Mouse (Mus musculus) retina, embryonic 14.5 days (tissue): ENCODE data around the gene Trim21.

Source experiments
- DNase-seq: peaks from one replicate; pipeline ENCODE4 v3.0.0-alpha.2; 2015; ENCODE audit warnings: low spot score

Trim21 gene

DNA sequence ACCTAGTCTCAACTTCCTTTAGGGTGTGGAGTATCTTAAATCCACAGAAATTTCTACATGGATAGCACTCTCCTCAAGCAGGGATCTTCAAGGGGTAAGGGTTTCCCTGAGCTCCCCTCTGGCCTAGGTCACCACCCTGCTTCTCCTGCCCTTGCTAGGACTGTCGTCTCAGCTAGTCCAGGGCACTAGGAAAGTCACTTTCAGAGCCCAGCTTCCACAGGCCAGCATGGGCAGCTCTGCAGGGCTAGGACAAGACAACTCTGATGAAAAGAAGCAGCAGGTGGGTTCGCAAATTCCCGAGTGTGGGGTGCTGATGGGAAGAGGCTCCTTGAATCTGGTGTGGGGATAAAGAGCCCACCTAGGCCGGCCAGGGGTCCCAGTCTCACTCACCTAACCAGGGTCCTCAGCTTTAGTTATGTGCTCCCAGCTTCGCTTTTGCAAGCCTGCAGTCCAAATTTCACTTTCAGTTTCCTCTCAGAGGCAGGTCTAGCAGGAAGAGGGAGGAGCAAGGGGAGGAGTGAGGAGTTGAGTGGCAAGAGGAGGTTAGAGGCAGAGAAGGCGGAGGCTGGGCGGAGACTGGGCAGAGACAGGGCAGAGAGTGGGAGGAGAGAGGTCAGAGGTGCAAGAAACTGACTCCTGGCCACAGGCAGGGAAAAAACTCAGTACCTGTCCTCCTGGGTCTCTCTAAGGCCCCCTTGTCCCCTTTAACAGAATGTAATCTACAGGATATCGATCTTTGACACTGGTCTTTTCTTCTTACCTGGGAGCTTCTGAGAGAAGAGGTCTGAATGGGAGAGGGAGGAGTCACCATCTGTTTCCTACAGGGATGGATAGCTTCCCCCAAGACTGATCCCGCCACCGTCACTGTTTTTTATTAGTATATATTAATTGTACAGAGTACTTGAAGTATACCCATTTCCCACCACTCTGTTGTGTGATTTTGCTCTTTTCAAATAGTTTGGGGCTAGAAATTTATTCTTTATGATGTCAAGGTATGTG is at the start of gene Trim21:
TSS of gene Trim21 (minus strand) at position 488 of the 999 bp plus-strand sequence.
- DNase-seq = peak; percentile 79

DNA sequence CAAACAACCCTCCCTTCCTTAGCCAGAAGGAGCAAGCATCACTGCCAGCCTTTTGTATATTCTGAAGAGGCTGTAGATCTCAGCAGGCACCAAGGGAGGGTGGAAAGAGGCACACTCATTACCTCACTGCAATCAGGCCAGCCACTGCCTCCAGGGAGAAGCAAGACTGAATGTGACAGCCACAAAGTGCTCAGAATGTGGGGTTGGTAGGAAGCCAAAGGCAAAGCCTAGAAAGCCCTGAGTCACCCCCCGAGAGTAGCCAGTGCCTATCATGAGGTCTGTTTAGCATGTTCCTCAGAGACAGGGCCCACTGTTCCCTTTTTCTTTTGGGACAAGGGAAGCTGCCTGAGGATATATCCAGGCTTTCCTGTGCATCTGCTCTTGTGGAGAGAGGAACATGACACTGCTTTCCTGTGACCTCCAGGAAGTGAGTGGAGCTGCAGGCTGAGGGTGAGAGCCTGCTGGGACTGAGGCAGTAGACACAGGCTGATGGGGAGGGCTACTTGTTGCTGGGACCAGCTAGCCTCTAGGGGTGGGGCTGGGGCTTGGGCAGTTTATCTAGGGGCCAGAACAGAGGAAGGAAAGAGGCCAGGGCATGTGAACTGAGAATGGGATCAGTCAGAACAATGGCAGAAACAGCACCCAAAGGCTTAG is 32.2 kb upstream of the Trim21 start, which contains the start of gene Olfr552:
TSS of gene Olfr552 (plus strand) at position 393 of the 654 bp plus-strand sequence.
- no peak for DNase-seq

- DNase-seq = no peak
Measured at GRCm38 (mm10) chr7:102591786-102592185, 26.5 kb upstream of the Trim21 start, which contains the start of gene Olfr551. Gene Olfr551, minus strand, starts transcription at chr7:102591886.

- DNase-seq = no peak
Measured at GRCm38 (mm10) chr7:102575998-102576397, 10.7 kb upstream of the Trim21 start.

DNA sequence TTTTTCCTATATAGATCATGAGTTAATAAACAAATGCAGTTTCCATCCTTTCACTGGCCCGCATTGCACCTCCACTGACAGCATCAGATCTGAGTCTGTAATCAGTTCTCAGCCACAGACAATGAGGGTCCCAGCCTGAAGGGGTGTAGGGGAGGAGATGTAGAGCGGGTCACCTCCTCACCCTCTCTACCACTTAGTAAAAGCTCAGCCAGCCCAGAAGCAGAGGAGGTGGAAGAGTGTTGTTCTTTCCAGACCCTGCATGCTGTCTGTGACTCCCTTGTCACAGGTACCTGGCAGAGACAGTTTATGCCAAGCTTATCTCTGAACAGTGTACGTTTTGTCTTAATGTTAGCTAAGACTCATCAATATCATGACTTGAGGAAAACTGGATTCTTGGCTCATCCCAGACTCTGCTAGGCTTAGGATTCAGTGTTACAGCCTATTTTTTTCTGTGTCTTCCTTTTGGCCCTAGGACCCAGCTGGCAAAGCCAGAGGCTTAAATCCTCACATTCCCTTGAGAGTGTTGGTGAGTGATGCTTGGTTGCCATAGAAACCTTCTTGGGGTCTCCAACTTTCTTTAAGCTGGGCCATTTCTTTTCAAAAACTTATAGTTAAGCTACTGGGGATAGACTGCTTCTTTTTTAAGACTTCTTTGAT is 8.0 kb upstream of the Trim21 start:
- DNase-seq = peak; percentile 9

DNA sequence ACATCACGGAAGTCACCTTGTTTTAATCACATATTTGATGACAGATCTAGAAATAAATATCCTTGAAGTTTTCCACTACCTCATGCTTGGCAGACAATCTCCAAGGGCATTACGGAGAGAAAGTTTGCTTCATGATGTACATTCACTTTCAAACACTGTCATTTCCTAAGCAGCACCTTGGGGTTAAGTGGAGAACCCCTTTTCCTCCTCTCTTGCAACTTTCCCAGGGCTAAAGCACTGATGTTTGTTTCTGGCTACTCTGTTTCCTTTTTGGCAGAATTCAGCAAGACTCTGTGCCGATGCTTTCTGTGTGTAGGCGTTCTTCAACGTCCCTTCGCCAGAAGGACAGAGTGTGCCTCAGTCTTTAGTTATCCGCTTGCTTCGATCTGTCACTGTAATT is 5.9 kb upstream of the Trim21 start, which contains the start of gene Olfr550:
TSS of gene Olfr550 (plus strand) at position 301 of the 400 bp plus-strand sequence.
- no peak for DNase-seq

- DNase-seq = no peak
Measured at GRCm38 (mm10) chr7:102566219-102566618, 933 bp upstream of the Trim21 start.

DNA sequence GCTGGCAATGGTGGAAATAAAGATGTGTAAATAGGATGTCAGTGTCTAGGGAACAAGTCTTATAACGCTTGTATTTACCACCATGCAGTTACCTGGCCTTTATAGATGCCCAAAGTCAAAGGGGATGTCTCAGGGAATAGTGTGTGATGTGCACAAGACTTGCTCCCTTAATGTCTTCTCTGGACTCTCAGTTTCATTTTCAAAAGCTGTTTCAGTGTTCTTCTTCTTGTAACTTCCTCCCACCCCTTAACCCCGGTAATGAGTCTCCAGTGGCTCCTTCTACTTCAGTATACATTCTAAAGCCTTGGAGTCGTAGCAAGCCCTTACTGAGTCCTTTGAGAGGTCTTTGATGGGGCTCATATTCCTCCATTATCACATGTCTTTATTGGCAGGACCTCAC is 12.0 kb downstream of the Trim21 start:
- DNase-seq = no peak

GRCm38 (mm10) chr7:102549570-102549969 is 15.7 kb downstream of the Trim21 start, which contains the start of gene Olfr549:
Gene Olfr549, plus strand, starts transcription at chr7:102549870.
- DNase-seq = no peak

GRCm38 (mm10) chr7:102541251-102541650 is 24.0 kb downstream of the Trim21 start:
- no peak for DNase-seq

DNA sequence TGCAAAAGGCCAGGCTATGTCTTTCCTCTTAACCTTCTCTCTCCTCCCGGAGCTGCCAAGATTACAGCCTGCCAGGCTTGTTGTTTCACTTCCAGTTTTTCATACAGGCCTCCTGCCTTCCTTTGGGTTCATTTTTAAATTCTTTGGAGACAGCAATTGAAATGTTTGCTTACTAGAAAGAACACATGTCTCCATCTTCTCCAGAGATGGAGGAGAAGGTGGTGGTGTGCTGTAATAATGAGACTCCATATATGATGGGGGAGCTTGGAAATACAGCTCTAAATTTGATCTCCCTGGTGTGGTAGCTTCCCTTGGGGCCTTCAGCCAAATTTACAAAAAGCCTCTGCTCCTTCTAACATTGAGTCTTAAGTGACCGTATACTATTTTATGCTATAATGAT is 24.7 kb downstream of the Trim21 start, which contains the start of gene Olfr548-ps1:
TSS of gene Olfr548-ps1 (plus strand) at position 301 of the 400 bp plus-strand sequence.
- no peak for DNase-seq

DNA sequence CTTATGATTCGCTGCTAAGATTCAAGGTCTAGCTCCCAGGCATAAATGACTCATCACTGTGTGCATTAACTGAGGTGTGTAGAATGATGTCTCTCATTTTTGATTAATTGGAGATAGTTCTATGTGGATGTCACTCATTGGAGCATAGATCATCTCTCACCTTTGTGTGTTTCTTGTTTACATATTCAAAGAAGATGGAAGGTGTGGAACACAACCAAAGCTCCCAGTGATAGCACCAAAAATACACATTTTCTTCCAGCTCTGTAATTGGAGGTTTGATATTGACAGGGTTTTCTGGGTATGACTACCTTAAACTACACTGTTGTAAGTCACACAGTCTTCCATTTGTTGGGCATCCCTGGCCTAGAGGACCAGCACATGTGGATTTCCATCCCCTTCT is 30.8 kb downstream of the Trim21 start, which contains the start of gene Olfr547:
TSS of gene Olfr547 (plus strand) at position 301 of the 400 bp plus-strand sequence.
- no peak for DNase-seq

DNA sequence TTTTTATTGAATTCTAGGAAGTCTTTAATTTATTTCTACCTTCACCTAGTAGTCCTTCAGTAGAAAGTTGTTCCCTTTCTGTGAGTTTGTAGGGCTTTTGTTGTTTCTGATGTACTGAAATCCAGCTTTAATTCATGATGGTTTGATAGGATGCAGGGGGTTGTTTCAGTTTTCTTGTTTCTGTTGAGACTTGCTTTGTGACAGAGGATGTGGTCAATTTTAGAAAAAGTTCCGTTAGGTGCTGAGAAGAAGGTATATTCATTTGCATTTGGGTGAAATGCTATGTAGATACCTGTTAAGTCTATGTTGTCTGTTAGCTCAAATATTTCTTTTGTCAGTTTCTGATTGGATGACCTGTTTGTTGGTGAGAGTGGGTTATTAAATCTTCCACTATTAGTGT is 36.2 kb downstream of the Trim21 start:
- no peak for DNase-seq

DNA sequence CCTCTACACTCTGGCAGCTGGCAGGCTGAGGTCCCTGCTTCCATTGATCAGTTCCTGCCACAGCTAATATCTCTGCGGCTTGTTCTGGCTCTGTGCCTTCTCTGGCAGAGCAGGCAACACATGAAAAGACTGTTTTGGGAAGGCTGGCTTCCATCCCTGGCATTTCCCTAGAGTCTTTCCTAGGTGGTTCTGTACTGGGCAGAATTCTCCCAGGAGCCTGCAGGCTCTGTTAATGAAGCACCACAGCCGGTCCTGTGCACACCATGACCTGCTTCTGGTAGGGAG is 48.3 kb downstream of the Trim21 start:
- DNase-seq = no peak

DNA sequence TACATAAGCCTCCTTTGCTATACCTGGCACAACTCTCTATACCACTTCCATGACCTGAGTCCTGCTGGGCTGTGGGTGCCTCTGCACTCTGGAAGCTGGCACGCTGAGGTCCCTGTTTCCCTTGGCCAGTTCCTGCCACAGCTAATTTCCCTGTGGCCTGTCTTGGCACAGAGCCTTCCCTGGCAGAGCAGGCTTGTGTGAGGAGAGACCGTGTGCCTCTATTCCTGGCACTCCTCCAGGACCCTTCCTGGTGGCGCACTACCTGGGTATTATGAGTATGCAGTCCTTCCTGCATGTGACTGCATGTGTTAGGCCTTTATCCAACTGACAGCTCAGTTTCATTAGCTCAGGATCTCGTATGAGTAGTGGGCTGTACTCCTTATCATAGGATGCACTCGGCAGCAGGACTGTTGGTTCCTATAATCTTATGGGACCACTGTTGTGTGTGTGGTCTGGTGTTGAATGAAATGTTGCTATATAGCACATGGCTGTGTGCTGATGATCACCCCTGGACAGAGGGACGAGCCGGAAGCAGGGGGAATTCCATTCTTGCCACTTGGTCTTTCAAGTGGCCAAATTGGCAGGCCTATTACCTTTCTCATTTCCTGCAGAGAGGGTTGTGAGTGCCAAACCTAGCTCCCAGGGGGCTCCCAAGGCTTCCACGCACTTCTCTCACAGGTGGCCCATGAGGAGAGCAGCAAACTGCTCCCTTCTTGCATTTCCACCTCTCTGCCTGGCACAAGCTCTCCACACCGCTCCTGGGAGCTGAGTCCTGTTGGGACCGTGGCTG is 48.8 kb downstream of the Trim21 start:
- DNase-seq = no peak

- no peak for DNase-seq
Measured at GRCm38 (mm10) chr7:102514144-102514543, 51.1 kb downstream of the Trim21 start.

DNA sequence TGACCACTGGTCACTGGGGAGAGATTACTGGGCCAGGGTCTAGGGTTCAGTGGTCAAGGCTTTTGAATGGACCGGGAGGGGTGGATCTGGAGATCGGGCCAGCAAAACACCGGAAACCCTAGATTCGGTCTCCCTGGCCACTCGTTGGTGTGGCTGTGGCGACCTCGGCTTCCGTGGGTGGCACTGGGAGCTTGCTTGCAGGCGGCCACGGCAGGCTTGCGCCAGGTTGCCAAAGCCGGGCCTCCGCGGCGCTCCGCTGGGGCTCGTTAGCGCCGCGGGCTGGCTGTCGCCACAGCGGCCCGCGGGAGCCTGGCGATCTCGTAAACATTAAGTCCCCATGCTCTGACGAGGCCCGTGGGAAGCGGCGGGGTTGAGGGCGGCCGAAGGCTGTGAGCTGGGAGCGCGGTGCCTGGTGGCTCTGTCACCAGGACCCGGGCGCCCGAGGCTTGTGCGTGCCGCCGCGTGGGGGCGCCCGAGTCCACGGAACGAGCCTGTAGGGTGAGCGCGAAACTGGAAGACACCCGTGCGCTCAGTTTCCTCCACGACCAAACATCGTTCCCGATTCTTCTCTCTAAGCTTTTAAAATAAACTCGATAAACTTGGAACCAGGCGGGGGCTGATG is 52.4 kb downstream of the Trim21 start:
- DNase-seq = peak; percentile 94

GRCm38 (mm10) chr7:102511927-102512326 is 53.4 kb downstream of the Trim21 start:
- DNase-seq = no peak

- DNase-seq = no peak
Measured at GRCm38 (mm10) chr7:102509726-102510125, 55.6 kb downstream of the Trim21 start.

DNA sequence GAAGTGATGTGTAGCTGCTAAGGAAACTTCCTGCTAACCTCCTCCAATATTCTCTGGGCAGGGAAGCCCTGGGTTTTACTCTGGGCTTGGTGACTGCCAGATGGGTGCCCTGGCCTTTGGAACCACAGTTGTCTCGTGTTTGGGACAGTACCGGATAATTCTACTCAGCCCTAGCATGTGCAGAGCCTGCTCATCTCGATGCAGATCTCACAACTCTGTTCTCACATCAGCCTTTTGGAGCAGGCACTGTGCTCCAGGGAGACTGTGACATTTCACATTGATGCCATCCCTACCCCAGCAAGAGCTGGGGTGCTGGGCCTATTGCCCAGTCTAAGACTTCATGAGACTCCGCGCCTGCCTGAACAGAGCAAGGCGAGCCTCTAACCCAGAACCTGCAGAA is 56.6 kb downstream of the Trim21 start:
- no peak for DNase-seq

- DNase-seq = no peak
Measured at GRCm38 (mm10) chr7:102508066-102508465, 57.2 kb downstream of the Trim21 start.
